Mouse (Mus musculus) erythroblast, embryonic 14.5 days (primary cell): ENCODE data around the gene Nsd2.

Experiments
- GATA1 ChIP-seq: IDR thresholded peaks from 2 replicates; pipeline ENCODE4 v1.6.1; 2012; ENCODE audit warnings: low read length, inconsistent platforms, mixed read lengths
- TAL1 ChIP-seq: IDR thresholded peaks from 3 replicates; pipeline ENCODE4 v1.6.1; 2012; ENCODE audit warnings: low read length, inconsistent platforms, mixed read lengths

GRCm38 (mm10) chr5:33782999-33783390, 37.5 kb upstream of the Nsd2 start:
- no peak for TF ChIP-seq GATA1
- TF ChIP-seq TAL1 = no peak
